Mouse (Mus musculus) ovary, adult 18-20 months (tissue): ENCODE data around the gene Tmem150c.
A peak's percentile ranks its signal among the peaks of the same experiment; 100 is the strongest.

Experiments
- DNase-seq: peaks from one replicate; pipeline ENCODE4 v3.0.0; 2022; ENCODE audit warnings: low spot score, mixed read lengths

Gene Tmem150c

DNA sequence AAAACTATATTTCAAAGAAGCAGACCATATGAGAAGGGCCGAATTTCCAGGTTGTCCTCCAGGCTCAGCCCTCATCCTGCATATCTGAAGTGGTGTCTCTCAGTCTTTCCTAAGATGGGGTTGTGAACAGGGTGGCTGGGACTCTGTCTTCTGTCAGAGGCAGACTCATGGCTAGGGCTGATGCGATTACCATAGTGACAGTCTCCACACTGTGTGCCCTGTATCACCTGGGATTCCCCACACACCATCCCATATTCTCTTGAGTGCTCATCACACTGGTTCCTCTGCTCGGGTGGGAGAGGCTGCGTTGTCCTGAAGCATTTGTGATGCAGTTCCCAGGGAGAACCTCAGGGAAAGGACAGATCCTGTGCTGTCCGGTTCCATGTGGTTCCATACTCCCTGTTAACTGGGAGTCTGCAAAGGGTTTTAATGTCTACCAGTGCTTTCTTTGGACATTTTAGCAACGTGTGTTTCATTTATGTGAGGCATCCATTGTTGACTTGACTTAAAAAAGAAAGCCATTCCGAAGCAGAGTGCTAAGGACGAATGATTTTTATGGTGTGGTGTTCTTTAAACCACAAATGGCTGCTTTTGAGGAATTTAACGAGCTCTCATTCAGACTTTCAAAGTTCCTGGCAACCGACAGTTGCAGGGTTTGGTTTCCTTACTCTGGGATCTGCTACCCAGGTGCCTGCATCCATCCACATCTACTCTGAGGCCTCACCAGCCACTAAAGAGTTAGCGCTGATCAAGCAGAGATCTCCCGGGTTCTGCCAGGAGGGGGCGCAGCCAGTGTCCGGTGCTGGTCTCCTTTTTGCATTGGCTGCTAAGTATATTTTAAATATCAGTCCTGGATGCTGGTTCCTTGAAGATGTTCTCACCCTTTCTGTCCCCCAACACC is 7.2 kb upstream of the Tmem150c start:
- DNase-seq: no peak

DNA sequence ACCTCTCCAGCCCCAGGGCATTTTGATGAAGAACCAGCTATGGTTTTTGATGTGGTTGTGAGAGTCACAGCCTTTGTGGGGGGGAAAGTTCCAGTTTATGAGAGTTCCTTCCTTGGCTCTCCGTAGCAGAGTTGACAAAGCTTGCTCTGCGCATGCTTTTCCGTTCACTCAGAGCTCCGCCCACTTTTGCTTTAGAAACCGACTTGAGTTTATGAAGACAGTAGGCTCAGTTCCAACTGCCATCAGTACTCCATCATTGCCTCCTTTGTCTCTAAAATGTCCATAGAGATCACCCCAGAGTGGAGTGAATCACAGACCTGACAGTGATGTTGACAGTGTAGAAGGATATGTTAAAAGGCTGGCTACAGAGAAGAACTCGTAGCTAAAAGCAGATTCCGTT is 3.8 kb upstream of the Tmem150c start:
- DNase-seq: no peak

DNA sequence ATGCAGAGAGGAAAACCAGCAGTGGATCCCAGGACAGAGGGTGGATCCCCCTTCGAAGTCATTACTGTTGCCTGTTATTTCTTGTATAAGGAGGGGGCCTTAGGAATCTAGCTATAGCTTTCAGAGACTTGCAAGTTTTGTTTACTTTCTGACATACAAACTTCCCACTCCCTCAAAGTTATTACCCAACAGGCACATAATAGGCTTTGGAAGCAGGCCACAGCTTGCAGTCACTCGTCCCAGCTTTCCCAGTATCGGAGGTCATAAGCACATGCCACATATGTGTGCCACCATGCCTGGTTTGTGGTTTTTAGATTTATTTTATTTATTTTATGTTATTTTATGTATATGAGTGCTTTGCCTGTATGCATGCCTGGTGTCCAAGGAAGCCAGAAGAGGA is 3.2 kb upstream of the Tmem150c start:
- no peak for DNase-seq

DNA sequence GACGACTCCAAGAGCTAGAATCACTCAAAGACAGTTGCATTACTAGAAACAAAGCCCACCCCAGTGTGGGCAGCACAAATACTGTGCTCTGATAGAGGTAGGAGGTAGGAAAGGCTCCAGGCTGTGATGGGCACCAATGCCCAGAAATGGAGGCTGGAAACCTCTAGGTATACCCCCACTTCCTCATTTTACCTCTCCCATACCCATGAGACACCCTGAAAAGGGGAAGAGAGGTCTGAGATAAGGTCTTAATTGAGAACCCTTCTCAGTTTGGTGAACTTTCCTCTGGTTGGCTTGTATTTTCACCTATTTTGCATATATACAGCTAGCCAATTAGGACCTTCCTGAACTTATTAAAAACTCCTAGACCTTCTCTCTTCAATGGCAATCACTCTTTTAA is 2.4 kb upstream of the Tmem150c start:
- DNase-seq: no peak

DNA sequence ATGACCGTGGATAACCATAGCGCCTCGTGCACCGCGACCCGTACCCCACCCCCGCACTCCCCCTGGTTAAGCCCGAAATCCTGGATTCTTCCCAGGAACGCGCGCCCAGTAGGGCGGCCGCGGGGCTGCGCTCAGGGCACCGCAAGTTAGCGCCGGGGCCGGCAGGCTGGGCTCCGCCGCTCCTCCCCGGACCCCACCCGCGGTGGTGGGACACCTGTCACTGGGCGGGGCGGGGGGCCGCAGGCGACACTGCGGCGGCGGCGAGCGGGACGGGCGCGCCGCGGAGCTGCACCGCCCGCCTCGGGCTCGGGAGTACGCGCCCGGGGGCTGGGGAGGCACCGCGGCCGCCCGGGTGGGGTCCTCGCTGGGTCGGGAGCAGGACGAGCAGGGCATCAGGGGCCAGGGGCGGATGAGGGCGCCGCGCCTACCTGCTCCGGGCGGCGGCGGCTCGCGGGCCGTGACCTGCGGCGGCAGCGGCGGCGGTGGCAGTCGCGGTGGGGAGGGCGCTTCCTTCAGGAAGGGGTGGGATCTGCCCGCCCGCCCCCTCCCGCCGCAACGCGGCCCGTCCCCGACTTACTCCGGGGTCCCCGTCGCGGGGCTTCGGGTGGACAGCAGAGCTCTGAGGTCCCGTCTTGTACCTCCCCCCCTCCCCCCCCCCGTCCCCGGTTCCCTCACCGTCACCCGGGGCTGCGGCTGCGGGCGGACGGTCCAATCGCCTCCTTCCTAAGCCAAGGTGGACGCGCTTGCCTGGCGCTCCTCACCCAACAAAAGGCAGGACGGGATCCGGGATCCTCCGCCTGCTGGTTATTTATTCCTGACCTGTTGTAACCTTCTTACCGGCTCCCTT is 594 bp downstream of the Tmem150c start:
- DNase-seq: no peak

DNA sequence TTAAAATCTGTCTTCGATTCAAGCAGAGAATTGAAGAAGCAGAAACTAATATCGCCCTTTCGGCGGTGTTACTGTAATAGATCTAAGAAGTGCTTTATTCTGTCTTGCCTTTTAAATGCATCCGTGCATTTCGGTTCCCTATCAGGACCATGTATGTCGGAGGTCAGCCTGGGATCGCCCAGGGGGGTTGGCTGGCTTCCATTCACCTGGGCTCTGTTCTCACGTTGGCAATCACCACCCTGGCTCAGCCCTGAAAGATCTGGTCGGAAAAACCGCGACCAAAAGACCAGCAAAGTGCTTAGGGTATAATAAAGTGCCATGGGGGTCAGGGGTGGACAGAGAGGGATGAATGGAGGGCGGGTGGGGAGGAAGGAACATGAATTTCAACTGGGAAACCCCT is 1.3 kb downstream of the Tmem150c start:
- DNase-seq: no peak

DNA sequence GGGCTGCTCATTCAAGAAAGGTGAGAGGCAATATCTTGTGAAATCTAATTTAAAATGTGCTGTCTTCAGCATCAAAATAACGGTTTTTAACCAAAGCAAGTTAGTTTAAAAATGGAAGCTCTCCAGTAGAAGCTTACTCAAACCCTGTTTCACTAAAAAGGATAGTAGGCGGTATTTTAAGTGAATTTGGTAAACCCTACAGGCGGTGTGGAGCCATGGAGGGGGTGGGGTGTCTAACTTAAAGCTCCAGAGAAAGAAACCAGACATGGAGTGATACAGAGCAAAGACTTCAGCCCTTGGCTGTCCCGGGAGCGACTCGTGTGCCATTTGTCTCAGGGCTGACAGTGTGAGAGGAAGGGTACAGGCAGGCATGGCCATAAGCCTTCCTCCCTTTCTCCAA is 4.0 kb downstream of the Tmem150c start:
- no peak for DNase-seq

DNA sequence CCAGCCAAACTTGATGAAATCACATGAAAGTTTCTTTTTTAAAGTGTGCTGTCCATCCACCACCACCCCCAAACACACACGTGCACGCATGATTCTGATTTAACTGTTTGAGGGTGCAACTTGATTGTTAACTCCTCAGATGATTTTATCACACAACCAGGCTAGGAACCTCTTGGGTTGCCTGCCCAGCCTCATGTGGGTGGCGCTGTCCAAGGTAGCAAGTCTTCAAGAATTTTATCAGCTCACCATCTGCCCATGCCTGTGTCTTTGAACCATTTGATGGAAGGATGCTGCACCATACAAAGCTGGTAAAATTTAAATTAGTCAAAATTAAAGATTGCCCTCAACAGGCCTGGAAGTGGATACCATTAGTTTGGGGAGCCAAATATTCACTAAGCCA is 9.6 kb downstream of the Tmem150c start:
- DNase-seq: no peak

DNA sequence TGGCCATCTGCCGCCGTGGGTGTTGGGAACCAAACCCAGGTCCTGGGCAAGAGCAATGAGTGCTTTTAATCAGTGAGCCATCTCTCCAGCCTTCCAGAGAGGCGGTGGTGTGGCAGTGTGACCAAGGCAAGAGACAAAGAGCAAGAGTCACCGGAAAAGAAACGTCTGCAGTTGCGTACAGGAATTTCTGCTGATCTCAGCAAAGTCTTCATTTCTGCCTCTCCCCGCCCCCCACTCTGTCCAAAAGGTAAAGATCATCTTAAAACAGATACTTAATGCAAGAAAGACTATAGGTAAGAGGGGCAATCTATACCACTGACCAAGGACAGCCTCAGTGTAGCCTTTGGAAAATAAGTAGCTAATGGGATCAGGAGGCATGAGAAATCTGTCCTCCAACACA is 14.8 kb downstream of the Tmem150c start:
- DNase-seq: no peak

DNA sequence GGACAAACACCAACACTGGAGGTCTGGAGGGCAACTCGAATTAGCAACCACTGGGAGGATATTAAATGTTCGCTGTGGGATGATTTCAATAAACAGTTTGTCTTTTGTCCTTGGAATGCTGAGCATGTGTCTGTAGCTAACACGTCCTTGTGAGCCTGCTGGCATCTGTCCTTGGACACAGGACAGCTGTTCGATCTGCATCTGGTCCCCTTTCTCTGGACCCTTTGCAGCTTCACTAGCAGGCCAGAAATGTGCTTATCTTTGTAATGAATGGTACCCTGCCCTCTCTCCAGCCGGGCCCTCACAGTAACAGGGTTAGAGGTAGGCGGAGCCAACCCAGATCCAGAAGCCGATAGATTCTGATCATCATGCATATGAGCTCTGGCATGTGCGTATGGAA is 32.3 kb downstream of the Tmem150c start:
- peak; percentile 22 for DNase-seq

DNA sequence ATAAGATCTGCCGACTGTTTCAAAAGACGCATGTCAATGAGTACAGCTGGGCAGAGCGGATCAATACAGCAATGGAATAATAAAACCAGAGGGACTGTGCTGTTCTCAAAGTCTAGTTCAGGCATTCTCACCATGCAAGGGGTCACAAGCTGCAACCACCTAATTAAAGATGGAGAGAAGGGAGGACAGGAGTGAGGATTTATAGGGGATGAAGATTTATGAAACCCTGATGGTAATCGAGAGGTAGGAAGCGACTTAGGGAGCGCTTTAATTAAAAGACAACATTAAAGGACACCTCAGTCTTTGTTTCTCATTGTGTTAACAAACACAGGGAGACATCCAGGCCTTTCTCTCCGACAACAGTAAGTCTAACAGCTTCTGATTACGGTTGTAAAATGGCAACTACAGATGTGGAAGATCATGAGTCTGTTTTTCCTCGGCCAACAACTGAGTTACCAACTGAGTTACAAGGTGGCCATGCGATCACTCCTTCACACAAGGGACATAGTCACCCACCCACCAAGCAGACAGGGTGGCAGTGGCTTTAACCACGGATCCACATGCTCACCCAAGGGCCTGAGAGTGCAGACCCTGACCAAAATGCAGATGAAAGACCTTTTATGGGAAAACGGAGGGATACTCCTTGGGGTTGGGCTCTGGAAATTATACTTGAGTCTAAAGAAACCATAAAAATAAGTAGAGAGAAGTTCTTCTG is 34.0 kb downstream of the Tmem150c start:
- DNase-seq: no peak

DNA sequence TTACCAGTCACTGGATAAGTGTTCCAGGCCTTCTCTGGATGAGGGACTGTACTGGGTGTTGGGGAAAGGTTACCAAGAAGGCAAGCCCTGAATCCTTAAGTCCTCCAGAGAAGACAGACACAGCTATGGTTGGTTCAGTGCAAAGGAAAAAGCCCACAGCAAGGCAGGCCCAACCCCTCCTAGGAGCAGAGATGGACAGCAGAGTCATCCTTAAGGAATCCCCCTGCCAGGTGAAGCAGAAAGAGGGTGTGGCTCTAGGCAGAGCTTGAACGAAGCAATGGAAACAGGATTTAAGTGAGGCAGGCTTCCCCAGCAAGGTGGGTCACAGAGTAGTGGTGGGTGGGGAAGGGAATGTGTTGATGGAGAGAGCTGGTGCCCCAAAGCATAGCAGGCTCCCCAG is 35.1 kb downstream of the Tmem150c start:
- DNase-seq: no peak

DNA sequence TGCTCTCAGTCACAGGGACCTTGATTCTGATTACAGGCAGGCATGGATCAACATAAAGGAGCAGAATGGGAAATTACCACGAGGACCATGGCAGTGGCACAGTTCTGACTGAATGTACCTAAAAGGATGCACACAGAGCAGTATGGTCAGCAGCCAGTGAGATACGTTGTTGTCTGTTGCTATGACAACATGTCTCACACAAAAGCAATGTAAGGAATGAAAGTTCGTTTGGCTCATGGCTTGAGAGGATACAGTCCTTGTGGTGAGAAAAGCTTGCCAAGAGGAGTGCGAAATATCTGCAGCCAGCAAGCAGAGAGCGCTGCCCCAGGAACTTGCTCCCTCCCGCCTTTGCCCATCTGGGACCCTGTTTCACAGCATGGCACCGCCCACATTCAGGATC is 36.3 kb downstream of the Tmem150c start:
- no peak for DNase-seq

DNA sequence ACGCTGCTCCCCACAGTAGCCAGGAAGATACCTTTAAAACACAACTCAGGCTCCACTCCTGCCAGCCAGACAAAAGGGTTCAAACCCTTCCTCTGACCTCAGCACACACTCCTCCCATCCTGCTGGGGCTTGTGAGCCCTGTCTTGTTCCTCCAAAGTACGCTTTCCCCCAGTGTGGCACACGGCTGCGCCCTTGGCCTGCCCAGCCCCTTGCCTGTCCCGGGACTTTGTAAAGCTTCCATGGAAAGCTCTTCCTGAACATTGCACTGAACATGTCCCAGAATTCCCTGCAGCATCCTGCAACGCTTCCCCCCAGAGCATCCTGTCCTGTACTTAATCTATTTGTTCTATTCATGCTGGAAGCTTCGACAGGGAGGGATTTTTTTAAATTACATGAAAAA is 38.4 kb downstream of the Tmem150c start:
- no peak for DNase-seq

DNA sequence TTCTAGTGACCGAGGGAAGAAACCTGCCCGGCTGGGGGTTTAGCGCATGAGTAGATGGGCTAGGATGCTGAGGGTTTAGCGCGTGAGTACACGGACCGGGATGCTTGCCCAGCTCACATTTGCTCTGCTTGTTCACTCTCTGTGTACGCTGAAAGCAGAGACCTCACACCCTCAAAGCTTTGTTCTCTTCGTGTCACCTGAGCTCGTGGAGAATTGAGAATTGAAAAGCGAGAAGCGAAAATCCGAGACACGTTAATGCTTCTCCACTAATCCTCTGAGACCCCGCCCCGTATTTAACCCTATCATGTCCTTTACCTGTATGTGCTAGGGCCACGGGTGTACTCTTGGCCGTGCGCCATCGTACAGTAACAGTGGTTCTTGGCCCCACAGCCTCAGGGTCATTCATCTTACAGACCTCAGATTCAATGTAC is 38.9 kb downstream of the Tmem150c start:
- DNase-seq: no peak

DNA sequence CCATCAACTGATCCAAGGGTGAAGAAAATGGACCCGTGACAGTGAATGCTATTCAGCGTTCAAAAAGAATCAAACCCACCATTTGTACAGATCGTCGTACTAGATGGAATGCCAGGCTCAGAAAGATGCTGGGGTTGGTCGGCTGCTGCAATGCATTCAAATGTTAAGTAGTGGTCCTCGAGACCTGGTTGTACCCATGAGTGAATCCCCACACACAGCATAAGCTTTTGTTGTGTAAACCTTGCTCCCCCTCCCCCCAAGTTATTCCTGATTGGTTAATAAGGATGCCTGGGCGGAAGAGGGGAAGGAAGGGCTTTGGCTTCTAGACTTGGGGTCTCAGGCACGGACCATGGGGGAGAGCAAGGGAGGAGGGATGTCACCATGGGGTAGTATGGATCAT is 40.3 kb downstream of the Tmem150c start:
- no peak for DNase-seq

DNA sequence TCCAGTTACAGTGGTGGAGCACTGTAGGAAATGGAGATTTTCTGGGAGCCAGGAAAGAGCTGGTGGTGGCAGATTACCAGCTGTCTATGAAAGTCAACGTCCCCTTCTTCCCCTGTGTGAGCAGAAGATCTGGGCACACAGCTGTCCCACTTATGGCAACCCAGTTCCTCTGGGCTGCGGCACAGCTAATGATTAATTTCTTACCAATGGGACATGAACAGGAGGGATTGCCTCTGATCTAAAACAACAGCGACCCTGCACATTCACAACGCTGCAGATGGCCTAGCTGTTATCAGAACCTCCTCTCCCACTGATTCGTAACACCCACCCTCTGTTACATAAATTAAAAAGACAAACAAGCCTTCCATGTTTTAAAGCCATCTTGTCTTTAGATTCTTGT is 46.2 kb downstream of the Tmem150c start:
- DNase-seq: no peak

DNA sequence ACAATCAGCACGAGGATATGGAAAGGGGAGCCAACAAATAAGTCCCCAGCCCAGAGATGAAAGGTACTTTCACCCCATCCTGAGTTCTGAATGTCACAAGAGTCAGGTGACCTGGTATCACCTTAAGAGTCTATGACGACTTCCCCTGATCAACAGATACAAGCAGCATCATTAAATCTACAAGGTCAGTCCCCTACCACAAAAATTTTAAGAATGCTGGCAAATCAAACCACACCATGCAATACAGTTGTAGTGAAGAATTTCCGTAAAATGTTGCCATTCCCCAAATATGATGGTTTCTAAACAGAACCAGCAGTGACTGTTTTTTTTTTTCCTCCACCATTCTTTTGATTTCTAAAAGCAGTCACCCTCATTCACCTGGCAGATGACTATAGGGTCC is 49.0 kb downstream of the Tmem150c start:
- DNase-seq: no peak

DNA sequence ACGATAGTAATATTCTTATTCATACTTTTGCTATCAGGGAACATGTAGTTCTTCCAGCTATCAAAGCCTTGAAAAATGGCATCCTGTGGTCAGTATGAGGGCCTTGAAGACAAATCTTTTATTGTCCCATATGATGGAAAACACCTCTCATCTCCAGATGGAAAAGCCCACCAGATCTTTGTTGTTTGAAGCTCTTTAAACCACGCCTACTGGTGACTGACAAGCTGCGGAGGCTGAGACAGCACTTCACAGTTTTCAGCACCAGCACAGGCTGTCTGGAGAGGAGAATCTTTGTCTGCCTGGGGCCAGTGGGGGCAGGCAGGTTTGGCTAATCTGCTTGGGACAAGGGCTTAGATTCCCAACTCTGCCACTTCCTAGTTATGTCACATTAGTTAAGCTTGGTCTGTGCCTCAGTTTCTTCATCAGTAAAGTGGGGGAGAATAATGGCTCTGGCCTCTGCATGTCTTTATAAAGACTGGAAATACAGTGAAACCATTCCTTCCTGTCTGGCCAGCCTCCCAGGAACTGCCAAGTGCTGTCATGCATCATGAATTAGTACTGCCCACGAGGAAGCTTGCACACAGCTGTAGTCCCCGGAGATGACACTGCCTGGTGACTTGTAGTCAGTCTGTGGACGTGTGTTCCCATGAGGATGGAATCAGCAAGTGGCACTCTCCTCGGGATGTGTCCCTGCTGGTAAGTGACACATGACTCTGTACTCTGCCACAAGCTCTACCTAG is 49.9 kb downstream of the Tmem150c start:
- DNase-seq: no peak

DNA sequence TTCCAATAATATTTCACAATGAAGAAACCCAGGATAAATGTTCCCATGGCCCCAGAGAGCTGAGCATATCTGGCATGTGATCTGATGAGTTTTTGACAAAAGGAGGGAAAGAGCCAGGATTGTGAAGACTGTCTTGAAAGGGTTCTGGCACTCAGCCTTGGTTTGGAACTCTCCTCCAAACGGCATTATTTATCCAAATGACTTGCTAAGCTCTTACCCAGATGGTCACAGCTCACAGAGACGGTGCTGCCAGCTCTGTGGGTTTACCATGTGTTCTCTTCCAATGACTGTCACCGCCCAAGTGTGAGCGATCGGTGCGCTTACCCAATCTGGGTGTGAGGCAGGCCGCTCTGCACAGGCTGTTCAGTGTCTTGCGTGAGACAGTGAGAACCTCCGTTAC is 50.7 kb downstream of the Tmem150c start:
- no peak for DNase-seq

DNA sequence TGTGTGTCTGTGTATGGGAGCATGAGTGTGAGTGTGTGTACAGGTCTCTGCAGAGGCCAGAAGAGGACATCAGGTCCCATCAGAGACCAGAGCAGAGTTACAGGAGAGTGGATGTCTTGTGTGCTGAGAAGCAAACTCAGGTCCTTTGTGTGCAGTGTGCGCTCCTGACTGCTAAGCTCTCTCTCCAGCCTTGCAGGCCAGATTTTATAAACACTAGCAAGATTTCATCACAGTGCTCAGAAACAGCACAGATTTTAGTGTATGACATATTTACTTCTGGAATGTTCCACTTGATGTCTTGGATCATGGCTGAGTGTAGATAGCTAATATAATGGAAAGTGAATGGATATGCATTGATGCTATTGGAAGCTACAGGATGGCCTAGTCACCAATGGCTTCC is 57.2 kb downstream of the Tmem150c start:
- no peak for DNase-seq

DNA sequence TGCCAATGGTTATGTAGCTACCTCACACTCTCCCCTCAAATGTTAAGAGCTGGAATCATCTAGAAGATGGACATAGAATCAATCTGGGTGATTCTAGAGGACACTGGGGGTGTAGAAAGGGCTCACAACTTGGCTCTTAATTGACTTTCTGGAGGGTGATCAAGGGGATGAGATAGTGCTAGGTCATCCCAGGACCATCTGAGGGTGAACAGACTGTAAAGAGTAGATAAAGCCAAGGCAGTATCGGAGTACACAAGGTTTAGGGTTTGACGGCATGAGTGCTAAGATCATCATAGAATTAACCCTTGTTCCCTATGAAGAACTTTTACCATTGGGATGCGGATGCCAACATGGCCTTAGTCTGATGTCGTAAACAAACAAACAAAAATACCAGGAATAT is 61.6 kb downstream of the Tmem150c start:
- no peak for DNase-seq
